Mouse (Mus musculus) adrenal gland, adult 10 weeks (tissue): ENCODE measurements around the gene Plcz1. TPM values are rescaled to one million over a fixed set of nuclear protein-coding genes. Genes with fewer than 3 reads are reported as not detected.

Source experiments
- polyA plus RNA-seq: library from polyadenylated mRNA; stranded (reverse); fragments of 350-450 nt; fragmentation: Illumina TruSeq; extraction: RNeasy Lipid Tissue Mini Kit (QIAGEN cat#74804); gene quantifications from one replicate; pipeline ENCODE4 v1.2.3, GENCODE M21; 2014; ENCODE audit warnings: low read depth, low replicate concordance

Gene Plcz1
- polyA plus RNA-seq: not detected

DNA sequence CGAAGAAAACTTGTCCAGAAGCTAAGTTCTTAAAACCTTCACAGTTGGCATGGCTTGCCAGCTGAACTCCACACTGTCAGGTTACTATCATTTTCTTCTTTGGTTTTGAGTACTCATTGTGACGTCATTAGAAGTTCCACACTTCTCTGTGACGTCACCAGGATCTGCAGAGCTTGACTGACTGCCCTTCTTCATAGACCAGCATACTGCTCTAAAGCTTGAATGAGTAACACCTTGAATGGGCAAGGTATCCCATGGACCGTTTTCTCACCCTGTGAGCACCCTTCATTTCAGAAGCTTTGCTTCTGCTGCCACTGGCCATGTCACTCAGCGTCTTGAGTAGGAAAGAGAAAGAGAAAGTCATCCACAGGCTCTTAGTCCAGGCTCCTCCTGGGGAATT, at the start of gene Plcz1:
Plcz1 (minus strand) TSS at position 101 of the 400 bp plus-strand sequence.

DNA sequence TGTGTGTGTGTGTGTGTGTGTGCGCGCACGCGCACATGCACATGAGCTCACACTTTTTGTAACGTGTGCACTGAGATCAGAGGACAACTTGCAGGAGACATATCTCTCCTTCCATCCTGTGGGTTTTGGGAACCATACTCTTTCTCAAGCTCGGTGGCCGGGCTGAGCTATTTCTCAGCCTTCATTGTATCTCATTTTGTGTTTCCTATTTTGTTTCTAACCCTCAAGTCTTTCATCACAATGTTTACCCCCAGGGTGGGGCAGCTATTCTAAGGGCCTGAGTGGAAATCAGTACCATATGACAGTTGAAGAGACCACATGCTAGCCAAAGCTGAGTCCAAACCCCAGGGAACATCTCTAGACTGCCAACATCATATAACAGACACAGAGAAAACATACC, 305 bp downstream of the Plcz1 start, which contains the start of gene Capza3:
Capza3 (plus strand) TSS at position 301 of the 400 bp plus-strand sequence.

Other genes with a start within 250 kb of the Plcz1 start
- gene Capza3, start 205 bp downstream of the Plcz1 start, polyA plus RNA-seq: not detected